Mouse (Mus musculus): ENCODE measurements around the gene Kcnc3. TPM values are rescaled to one million over a fixed set of nuclear protein-coding genes. Genes with fewer than 3 reads are reported as not detected.

Kcnc3 gene
- polyA plus RNA-seq, 2 experiments: 0.23 to 2.7 TPM

DNA sequence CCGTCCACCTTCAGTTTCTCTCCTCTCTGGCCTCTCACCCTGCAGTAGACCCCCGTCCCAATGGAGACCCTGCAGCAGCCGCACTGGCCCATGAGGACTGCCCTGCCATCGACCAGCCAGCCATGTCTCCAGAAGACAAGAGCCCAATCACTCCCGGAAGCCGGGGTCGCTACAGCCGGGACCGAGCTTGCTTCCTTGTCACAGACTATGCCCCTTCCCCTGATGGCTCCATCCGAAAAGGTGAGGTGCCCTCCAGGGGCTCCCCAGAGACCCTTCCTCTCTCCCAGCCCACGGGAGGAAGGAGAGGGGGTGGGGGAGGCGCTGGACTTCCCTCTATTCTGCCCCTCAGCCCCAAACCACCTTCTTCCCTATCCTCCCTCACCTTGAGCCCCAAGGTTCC is 7.9 kb downstream of the Kcnc3 start:
- WGBS: 88% methylated on average over 11 of the region's 12 CpGs
- Histone ChIP-seq H3K27ac (replicated peaks; ENCODE audit: low read depth, low read length) (no peak overlapping the region), H3K9me3 (ENCODE audit: control insufficient read depth, low read length) (no peaks in the 10 kb centered on the region), H3K4me2 (replicated peaks; ENCODE audit: low read depth, low read length, severe bottlenecking) (no peak overlapping the region), H3K9ac (ENCODE audit: low read depth, low read length, severe bottlenecking) (no peak overlapping the region), H3K4me3 (replicated peaks; ENCODE audit: low read length) (no peak overlapping the region), H3K36me3 (ENCODE audit: control insufficient read depth, insufficient read depth, low read length) (no peaks in the 10 kb centered on the region), H3K4me1 (ENCODE audit: control insufficient read depth, insufficient read depth, low read length) (peaks cover 6% of the 10 kb centered on the region; the same call in 1 of the 2 replicates), H3K27me3 (ENCODE audit: control insufficient read depth, insufficient read depth, low read length) (peaks cover 32% of the 10 kb centered on the region)
- TF ChIP-seq POLR2A (IDR thresholded peaks at IDR 0.05; ENCODE audit: borderline replicate concordance, extremely low read depth, insufficient read depth, insufficient read length): no peak
- ATAC-seq (ENCODE audit: low FRiP score, low read depth) (no peak), DNase-seq (ENCODE audit: low spot score) (no peak)

DNA sequence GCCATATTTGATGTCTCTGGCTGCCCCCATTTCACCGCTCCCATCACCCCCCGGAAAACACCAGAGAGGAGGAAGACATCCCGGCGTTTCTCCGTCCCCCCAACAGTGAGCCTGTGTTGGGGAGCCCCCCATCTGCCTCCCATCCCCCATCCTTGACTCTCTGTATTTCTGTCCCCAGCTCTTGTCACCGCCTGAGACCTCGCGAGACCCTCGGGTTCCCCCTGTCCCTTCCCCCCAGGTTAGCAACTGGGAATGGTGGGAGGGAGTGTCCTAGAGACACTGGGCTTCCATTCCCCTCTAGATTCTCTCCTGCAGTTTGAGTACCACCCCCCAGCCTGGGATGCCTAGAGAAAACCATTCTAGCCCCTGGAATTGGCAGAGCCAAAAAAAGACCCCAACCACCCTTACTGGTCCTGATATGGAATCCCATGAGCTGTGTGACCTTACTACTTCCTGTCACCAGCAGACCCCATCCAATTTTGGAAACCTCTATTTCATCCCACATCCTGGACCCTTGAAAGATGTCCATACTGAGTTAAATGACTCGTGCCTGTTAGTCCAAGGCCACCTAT is 10.3 kb downstream of the Kcnc3 start:
- no peak for ATAC-seq (ENCODE audit: low FRiP score, low read depth)
- peaks cover 40% of the 10 kb centered on the region for H3K27me3 ChIP-seq (ENCODE audit: control insufficient read depth, insufficient read depth, low read length)

GRCm38 (mm10) chr7:44601646-44602045 is 11.2 kb downstream of the Kcnc3 start:
- 8% methylated on average over 19 of the region's 19 CpGs for WGBS
- DNase-seq (ENCODE audit: low spot score): no peak
- no peaks in the 10 kb centered on the region for H3K36me3 ChIP-seq (ENCODE audit: control insufficient read depth, insufficient read depth, low read length)
- no peak overlapping the region for H3K4me3 ChIP-seq (replicated peaks; ENCODE audit: low read length)
- no peak for TF ChIP-seq POLR2A (IDR thresholded peaks at IDR 0.05; ENCODE audit: borderline replicate concordance, extremely low read depth, insufficient read depth, insufficient read length)
- ATAC-seq (ENCODE audit: low FRiP score, low read depth): no peak
- H3K27ac ChIP-seq (replicated peaks; ENCODE audit: low read depth, low read length): no peak overlapping the region
- no peak overlapping the region for H3K9ac ChIP-seq (ENCODE audit: low read depth, low read length, severe bottlenecking)
- H3K4me2 ChIP-seq (replicated peaks; ENCODE audit: low read depth, low read length, severe bottlenecking): no peak overlapping the region
- H3K4me1 ChIP-seq (ENCODE audit: control insufficient read depth, insufficient read depth, low read length): no peaks in the 10 kb centered on the region
- H3K9me3 ChIP-seq (ENCODE audit: control insufficient read depth, low read length): no peaks in the 10 kb centered on the region
- peaks cover 48% of the 10 kb centered on the region for H3K27me3 ChIP-seq (ENCODE audit: control insufficient read depth, insufficient read depth, low read length)

More for the DNA sequence above, 10.3 kb downstream of the Kcnc3 start:
- TF ChIP-seq POLR2A (IDR thresholded peaks at IDR 0.05; ENCODE audit: borderline replicate concordance, extremely low read depth, insufficient read depth, insufficient read length): no peak
- Histone ChIP-seq H3K9me3 (ENCODE audit: control insufficient read depth, low read length) (no peaks in the 10 kb centered on the region), H3K4me3 (replicated peaks; ENCODE audit: low read length) (no peak overlapping the region), H3K4me2 (replicated peaks; ENCODE audit: low read depth, low read length, severe bottlenecking) (no peak overlapping the region), H3K9ac (ENCODE audit: low read depth, low read length, severe bottlenecking) (no peak overlapping the region), H3K36me3 (ENCODE audit: control insufficient read depth, insufficient read depth, low read length) (no peaks in the 10 kb centered on the region), H3K27ac (replicated peaks; ENCODE audit: low read depth, low read length) (no peak overlapping the region), H3K4me1 (ENCODE audit: control insufficient read depth, insufficient read depth, low read length) (no peaks in the 10 kb centered on the region)
- no peak for DNase-seq (ENCODE audit: low spot score)
- WGBS: 82% methylated on average over 10 of the region's 10 CpGs

GRCm38 (mm10) chr7:44602443-44602842 is 12.0 kb downstream of the Kcnc3 start:
- ATAC-seq (ENCODE audit: low FRiP score, low read depth): no peak
- TF ChIP-seq POLR2A (IDR thresholded peaks at IDR 0.05; ENCODE audit: borderline replicate concordance, extremely low read depth, insufficient read depth, insufficient read length): no peak
- H3K9me3 ChIP-seq (ENCODE audit: control insufficient read depth, low read length): no peaks in the 10 kb centered on the region
- no peaks in the 10 kb centered on the region for H3K36me3 ChIP-seq (ENCODE audit: control insufficient read depth, insufficient read depth, low read length)
- peaks cover 49% of the 10 kb centered on the region for H3K27me3 ChIP-seq (ENCODE audit: control insufficient read depth, insufficient read depth, low read length)
- no peak overlapping the region for H3K9ac ChIP-seq (ENCODE audit: low read depth, low read length, severe bottlenecking)
- H3K4me3 ChIP-seq (replicated peaks; ENCODE audit: low read length): no peak overlapping the region
- DNase-seq (ENCODE audit: low spot score): no peak
- H3K4me1 ChIP-seq (ENCODE audit: control insufficient read depth, insufficient read depth, low read length): no peaks in the 10 kb centered on the region
- no peak overlapping the region for H3K27ac ChIP-seq (replicated peaks; ENCODE audit: low read depth, low read length)
- H3K4me2 ChIP-seq (replicated peaks; ENCODE audit: low read depth, low read length, severe bottlenecking): no peak overlapping the region
- WGBS: 20% methylated on average over 9 of the region's 11 CpGs

DNA sequence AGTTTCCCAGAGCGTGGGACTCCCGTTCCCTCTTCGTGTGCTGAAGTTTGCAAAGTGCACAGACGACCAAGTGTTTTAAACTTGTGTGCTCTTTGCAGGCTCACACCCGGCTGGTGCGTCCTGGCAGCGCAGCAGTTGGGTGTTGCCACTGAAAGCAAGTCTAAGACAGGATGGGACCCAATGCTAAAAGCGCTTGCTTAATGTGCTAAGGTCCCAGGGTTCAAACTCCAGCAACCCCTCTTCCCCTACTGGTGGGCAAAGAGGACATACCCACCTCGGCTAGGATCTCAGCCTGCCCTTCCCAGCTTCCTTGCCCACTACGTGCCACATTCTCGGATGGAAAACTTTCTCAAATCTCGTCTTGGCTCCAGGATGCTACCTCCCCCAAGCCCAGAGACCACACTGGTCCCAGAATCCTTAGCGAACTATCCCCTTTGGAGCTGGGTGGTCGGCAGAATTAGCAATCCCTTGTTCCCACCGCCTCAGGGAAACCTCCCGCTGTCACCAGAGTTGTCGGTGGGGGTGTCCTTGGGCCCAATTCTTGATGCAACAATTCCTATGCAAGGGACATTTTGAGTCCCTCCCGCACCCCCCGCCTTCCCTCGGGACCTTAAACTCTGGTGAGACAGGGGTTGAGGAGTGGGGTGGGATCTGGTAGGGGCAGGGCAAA is 12.9 kb downstream of the Kcnc3 start:
- H3K9me3 ChIP-seq (ENCODE audit: control insufficient read depth, low read length): no peaks in the 10 kb centered on the region
- no peak for DNase-seq (ENCODE audit: low spot score)
- peak overlapping the region; percentile 32; the same call in 1 of the 2 replicates for H3K4me3 ChIP-seq (replicated peaks; ENCODE audit: low read length)
- no peak overlapping the region for H3K9ac ChIP-seq (ENCODE audit: low read depth, low read length, severe bottlenecking)
- H3K4me2 ChIP-seq (replicated peaks; ENCODE audit: low read depth, low read length, severe bottlenecking): peak overlapping the region; percentile 49
- no peaks in the 10 kb centered on the region for H3K36me3 ChIP-seq (ENCODE audit: control insufficient read depth, insufficient read depth, low read length)
- peaks cover 49% of the 10 kb centered on the region for H3K27me3 ChIP-seq (ENCODE audit: control insufficient read depth, insufficient read depth, low read length)
- no peaks in the 10 kb centered on the region for H3K4me1 ChIP-seq (ENCODE audit: control insufficient read depth, insufficient read depth, low read length)
- no peak for ATAC-seq (ENCODE audit: low FRiP score, low read depth)
- TF ChIP-seq POLR2A (IDR thresholded peaks at IDR 0.05; ENCODE audit: borderline replicate concordance, extremely low read depth, insufficient read depth, insufficient read length): no peak
- H3K27ac ChIP-seq (replicated peaks; ENCODE audit: low read depth, low read length): no peak overlapping the region
- 2% methylated on average over 20 of the region's 20 CpGs for WGBS
